Mouse (Mus musculus) left cerebral cortex, postnatal 4 days (tissue): ENCODE measurements around the gene Slc23a2. TPM values are rescaled to one million over a fixed set of nuclear protein-coding genes. Genes with fewer than 3 reads are reported as not detected.
A peak's percentile ranks its signal among the peaks of the same experiment; 100 is the strongest.

Experiments
- DNase-seq: peaks from one replicate; pipeline ENCODE4 v3.0.0-alpha.2; 2022
- intact Hi-C: fragments of 180-260 bp; cut with DNase I; formaldehyde crosslinking; loops from one replicate; pipeline ENCODE4 v1.15.1; 2025
- total RNA-seq, 2 experiments: library from RNA; stranded (reverse); gene quantifications; 2 replicates each; pipeline ENCODE4 v1.2.3; 2021

Gene Slc23a2
- total RNA-seq, 2 experiments from 2014 or later = 75.9 to 79.6 TPM

DNA sequence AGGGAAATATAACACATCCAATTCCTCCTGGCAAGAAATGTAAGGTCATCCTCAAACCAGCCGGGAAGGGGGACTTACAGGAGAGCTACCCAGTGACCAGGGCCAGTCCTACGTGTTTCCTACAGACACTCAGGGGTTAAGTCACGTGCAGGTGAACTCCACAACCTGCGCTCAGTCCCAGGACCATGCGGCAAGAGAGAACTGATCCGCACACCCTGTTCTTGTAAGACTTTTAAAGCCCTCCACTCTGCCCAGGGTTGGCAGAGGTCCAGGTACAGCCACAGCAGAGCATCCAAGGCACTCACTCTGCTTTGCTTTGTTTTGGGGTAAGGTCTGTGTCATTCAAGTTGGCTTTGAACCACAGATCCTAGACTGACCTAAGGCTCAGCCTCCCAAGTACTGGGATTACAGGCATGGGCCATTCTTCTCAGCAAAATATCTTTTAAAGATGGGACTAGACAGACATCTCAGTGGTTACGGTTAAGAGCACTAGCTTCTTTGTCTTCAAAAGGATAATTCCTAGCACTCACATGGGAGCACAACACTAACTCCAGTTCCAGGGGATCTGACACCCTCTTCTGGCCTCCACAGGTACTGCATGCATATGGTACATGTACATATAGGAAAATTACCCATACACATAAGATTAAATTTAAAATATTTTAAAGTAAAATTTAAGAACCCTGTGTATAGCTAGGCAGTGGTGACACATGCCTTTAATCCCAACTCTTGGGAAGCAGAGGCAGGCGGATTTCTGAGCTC lies 8.9 kb downstream of the Slc23a2 start:
- intact Hi-C loops = no loop called here
- peak; percentile 30 for DNase-seq

GRCm38 (mm10) chr2:132134758-132135157 lies 10.2 kb downstream of the Slc23a2 start:
- DNase-seq = no peak
- intact Hi-C loops = no loop called here

- intact Hi-C loops = no loop called here
- DNase-seq = no peak
Observed at GRCm38 (mm10) chr2:132133436-132133835, 11.5 kb downstream of the Slc23a2 start.

GRCm38 (mm10) chr2:132131266-132131665 lies 13.6 kb downstream of the Slc23a2 start:
- peak; percentile 40 for DNase-seq
- intact Hi-C loops = no loop called here

DNA sequence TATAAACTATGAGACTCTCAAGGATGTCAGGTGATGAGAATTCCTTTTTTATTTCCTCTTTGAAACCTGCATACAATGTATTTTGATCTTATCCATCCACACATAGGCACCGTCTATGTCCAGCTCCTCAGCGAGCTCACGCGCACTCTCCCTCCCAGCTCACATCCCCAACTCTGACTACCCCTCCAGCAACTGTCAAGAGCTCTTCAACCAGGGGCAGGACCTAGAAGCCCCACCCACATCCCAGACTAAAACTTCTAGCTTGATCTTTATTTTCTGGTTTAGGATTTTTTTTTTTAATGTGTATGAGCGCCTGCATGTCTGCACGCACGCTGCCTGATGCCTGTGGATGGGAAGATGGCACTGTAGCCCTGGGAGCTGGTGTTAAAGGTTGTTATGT lies 14.9 kb downstream of the Slc23a2 start:
- DNase-seq = no peak
- intact Hi-C loops = no loop called here

DNA sequence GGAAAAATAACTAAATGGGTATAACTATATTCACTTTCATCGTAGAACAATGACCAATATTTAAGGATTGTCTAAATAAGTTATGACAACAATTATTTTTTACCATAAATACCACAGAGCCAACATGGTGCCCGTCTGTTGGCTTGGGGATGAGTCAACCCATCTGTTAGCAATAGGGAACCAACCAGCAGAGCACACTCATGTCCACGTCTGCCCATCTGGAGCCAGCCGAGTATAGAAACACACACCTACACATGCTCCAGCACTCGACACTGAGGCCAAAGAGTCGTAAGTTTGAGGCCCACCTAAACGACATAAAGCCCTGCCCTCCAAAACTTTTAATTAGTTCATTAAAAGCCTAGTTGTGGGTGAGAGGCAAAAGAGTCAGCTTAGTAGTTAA lies 15.7 kb downstream of the Slc23a2 start:
- no peak for DNase-seq
- intact Hi-C loops = no loop called here

GRCm38 (mm10) chr2:132127904-132128303 lies 17.0 kb downstream of the Slc23a2 start:
- DNase-seq = no peak
- intact Hi-C loops = no loop called here

- intact Hi-C loops = no loop called here
- no peak for DNase-seq
Observed at GRCm38 (mm10) chr2:132126292-132126691, 18.6 kb downstream of the Slc23a2 start.

- no peak for DNase-seq
- intact Hi-C loops = no loop called here
Observed at GRCm38 (mm10) chr2:132123063-132123462, 21.8 kb downstream of the Slc23a2 start.

GRCm38 (mm10) chr2:132121050-132121449 lies 23.9 kb downstream of the Slc23a2 start:
- intact Hi-C loops = no loop called here
- no peak for DNase-seq

DNA sequence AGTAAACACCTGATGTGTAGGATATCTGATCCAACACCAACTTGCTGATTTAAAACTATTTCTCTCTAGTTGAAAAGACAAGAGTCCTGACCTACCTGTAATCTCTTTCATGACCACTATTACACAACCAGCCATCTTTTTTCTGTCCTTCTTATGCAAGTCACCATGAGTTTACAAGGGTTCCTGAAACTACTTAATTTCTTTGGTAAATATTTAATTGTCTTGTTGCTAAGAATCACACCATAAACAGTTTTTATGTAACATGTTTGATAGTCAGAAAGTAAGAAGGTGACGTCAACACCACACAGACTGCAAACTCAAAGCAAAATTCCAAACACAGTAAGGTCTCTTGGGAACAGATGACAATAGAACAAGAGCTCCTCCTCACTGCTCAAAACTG lies 26.3 kb downstream of the Slc23a2 start:
- intact Hi-C loops = no loop called here
- DNase-seq = no peak

DNA sequence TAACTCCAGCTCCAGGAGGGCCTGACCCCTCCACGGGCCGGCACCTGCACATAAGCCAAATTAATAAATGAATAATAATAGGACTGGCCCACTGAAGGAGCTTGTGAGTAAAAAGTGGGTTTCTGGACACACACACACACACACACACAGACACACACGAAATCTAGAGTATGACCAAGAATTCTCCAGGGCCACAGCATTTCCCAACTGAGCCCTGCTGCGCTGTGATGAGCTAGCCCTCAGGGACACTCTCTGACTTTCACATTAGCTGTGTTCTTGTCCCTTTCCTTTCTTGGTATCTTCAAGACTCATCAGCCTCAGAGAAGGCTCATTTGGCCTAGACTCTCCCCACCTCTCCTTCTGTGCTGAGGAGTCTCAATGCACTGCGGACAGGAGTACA lies 29.0 kb downstream of the Slc23a2 start:
- intact Hi-C loops = no loop called here
- DNase-seq = no peak

GRCm38 (mm10) chr2:132115344-132115743 lies 29.6 kb downstream of the Slc23a2 start:
- intact Hi-C loops = no loop called here
- DNase-seq = no peak

GRCm38 (mm10) chr2:132113962-132114759 lies 30.7 kb downstream of the Slc23a2 start:
- intact Hi-C loops = loop anchor here (5.0 kb wide), 1 partner anchor 132 kb away; no protein-coding TSS in a partner anchor
- no peak for DNase-seq

GRCm38 (mm10) chr2:132112319-132112718 lies 32.6 kb downstream of the Slc23a2 start:
- no peak for DNase-seq
- intact Hi-C loops = loop anchor here (5.0 kb wide), 1 partner anchor 130 kb away; no protein-coding TSS in a partner anchor

- intact Hi-C loops = loop anchor here (5.0 kb wide), 1 partner anchor 130 kb away; no protein-coding TSS in a partner anchor
- no peak for DNase-seq
Observed at GRCm38 (mm10) chr2:132111905-132112304, 33.0 kb downstream of the Slc23a2 start.

GRCm38 (mm10) chr2:132111266-132111665 lies 33.6 kb downstream of the Slc23a2 start:
- DNase-seq = peak; percentile 39
- intact Hi-C loops = loop anchor here (5.0 kb wide), 1 partner anchor 129 kb away; no protein-coding TSS in a partner anchor

- intact Hi-C loops = loop anchor here (5.0 kb wide), 1 partner anchor 128 kb away; no protein-coding TSS in a partner anchor
- no peak for DNase-seq
Observed at GRCm38 (mm10) chr2:132110702-132111101, 34.2 kb downstream of the Slc23a2 start.

- intact Hi-C loops = no loop called here
- DNase-seq = no peak
Observed at GRCm38 (mm10) chr2:132108988-132109387, 35.9 kb downstream of the Slc23a2 start.

DNA sequence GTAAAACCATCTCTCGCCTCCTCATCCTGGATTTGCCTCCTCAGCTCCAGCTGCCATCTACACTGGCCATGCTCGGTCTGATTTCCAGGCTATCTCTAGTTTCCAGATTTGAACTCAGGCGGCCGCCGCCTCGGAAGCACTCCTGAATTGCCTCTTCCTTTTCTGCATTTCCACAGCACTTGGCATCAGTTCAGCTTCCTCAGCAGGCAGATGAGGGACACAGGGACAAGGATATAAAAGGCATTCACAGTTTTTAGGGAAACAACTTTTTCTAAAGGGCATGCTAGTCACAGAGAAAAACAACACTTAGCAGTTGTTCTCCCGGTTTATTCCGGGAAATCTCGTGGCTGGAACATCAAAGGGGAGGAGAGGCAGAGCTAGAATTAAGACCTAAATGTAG lies 37.3 kb downstream of the Slc23a2 start:
- peak; percentile 19 for DNase-seq
- intact Hi-C loops = no loop called here

DNA sequence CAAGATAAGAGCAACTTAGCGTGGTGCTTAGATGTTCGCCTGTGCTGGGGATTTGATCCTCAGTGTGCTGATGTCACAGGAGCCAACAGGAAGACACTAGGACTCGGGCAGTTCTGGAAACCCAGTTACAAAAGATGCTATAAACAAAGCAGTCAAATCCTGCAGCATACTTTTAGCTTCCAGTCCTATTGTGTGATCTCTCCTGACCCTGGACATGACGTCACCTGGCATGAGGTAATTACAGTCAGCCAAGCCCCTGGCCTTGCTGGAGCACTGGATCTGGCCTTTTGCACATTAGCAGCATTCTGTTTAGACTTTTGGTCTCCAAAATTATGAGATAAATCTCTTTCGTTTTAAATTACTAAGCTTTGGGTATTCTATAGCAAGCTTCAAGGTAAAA lies 38.8 kb downstream of the Slc23a2 start:
- DNase-seq = no peak
- intact Hi-C loops = no loop called here

- intact Hi-C loops = no loop called here
- no peak for DNase-seq
Observed at GRCm38 (mm10) chr2:132103265-132103664, 41.6 kb downstream of the Slc23a2 start.
